Mouse (Mus musculus): ENCODE data around the gene Sec23a.

DNA sequence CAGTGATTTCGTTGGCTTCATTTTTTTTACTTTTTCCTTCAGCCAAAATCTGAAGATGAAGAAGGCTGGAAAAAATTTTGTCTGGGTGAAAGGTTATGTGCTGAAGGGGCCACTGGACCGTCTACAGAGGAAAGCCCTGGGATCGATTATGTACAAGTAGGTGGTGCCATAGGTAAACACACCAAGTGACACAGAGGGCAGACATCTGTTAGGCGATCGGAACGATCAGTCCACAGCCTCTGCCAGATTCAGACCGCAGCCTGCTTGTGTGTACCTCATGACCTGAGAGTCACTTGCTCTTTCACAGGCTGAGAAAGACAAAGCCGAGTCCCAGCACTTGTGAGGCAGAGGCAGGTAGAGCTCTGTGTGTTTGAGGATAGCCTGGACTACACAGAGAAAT, 6.2 kb upstream of the Sec23a start:
- TF ChIP-seq CTCF (IDR thresholded peaks at IDR 0.05; ENCODE audit: low read depth) (no peak), EP300 (IDR thresholded peaks at IDR 0.05; ENCODE audit: low read depth) (no peak)
